Mouse (Mus musculus) neural tube, embryonic 14.5 days (tissue): ENCODE data around the gene Gdpd3. TPM values are rescaled to one million over a fixed set of nuclear protein-coding genes. Genes with fewer than 3 reads are reported as not detected.

Source experiments
- ATAC-seq: fragments of 200-750 bp; cut with Nextera tagmentation; 2 replicates; pipeline ENCODE4 v1.8.0; 2017; ENCODE audit warnings: low read depth, mild to moderate bottlenecking, moderate TSS enrichment, moderate library complexity
- H3K27ac ChIP-seq: fragments of 300-500 bp; sonication (generic); 2 replicates; pipeline ENCODE4 v1.5.1; 2014; ENCODE audit warnings: low read depth, mild to moderate bottlenecking, control low read depth, low read length, moderate library complexity, mixed read lengths
- H3K27me3 ChIP-seq: fragments of 300-500 bp; sonication (generic); 2 replicates; pipeline ENCODE4 v1.6.1; 2014; ENCODE audit warnings: low read length; ENCODE audit not compliant: control insufficient read depth, insufficient read depth
- H3K36me3 ChIP-seq: fragments of 300-500 bp; sonication (generic); 2 replicates; pipeline ENCODE4 v1.6.1; 2014; ENCODE audit warnings: low read length, mixed read lengths; ENCODE audit not compliant: control insufficient read depth, insufficient read depth
- H3K4me1 ChIP-seq: fragments of 300-500 bp; sonication (generic); 2 replicates; pipeline ENCODE4 v1.6.1; 2014; ENCODE audit warnings: low read length; ENCODE audit not compliant: control insufficient read depth, insufficient read depth
- H3K4me2 ChIP-seq: fragments of 300-500 bp; sonication (generic); 2 replicates; pipeline ENCODE4 v1.6.1; 2014; ENCODE audit warnings: mild to moderate bottlenecking, low read depth, low read length, control low read depth
- H3K4me3 ChIP-seq: fragments of 300-500 bp; sonication (generic); 2 replicates; pipeline ENCODE4 v1.5.1; 2014; ENCODE audit warnings: low read depth, low read length, control low read depth, mixed read lengths
- H3K9ac ChIP-seq: fragments of 300-500 bp; sonication (generic); replicated peaks from 2 replicates; pipeline ENCODE4 v1.6.1; 2014; ENCODE audit warnings: low read depth, mild to moderate bottlenecking, control low read depth, low read length, mixed read lengths
- H3K9me3 ChIP-seq: fragments of 300-500 bp; sonication (generic); 2 replicates; pipeline ENCODE4 v1.6.1; 2016; ENCODE audit warnings: low read length; ENCODE audit not compliant: control insufficient read depth
- WGBS: fragments of 180-500 bp; shearing (Covaris S2); extraction: QIAGEN DNeasy Blood & Tissue Kit; methylation state at CpG from one replicate; pipeline ENCODE4 v1.1.7; 2014; 5-methylcytosine and 5-hydroxymethylcytosine counted together
- polyA plus RNA-seq: library from polyadenylated mRNA; unstranded; fragments of >200 nt; fragmentation: Nextera tagmentation; extraction: Ambion mirVana; gene quantifications from 2 replicates; pipeline ENCODE4 v1.2.1, GENCODE M21; 2014

Gdpd3 gene
- polyA plus RNA-seq, 1 experiment from 2014 or later = 1.8 TPM

DNA sequence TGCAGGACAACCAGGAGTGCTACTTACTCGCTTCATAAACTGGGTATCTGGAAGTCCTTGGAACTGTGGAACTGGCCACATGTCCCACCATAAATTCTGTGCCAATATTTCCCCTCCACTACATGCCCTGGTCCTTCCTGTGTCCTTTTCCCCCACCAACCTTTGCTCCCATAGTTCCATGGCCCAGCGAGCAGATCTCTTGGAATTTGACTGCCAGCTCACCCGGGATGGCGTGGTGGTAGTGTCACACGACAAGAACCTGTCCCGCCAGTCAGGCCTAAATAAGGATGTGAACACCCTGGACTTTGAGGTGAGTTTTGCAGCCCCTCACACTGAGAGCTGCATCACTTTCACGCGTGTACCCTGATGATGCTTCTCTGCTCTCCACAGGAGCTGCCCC, 867 bp downstream of the Gdpd3 start:
- Histone ChIP-seq H3K4me2 (no peak overlapping the region), H3K36me3 (peaks cover 19% of the 10 kb centered on the region), H3K27me3 (no peaks in the 10 kb centered on the region), H3K4me3 (no peak overlapping the region), H3K9me3 (no peaks in the 10 kb centered on the region), H3K27ac (no peak overlapping the region), H3K4me1 (peaks cover 3% of the 10 kb centered on the region; the same call in 1 of the 2 replicates), H3K9ac (no peak overlapping the region)
- no peak for ATAC-seq
- 92% methylated on average over 8 of the region's 8 CpGs for WGBS

DNA sequence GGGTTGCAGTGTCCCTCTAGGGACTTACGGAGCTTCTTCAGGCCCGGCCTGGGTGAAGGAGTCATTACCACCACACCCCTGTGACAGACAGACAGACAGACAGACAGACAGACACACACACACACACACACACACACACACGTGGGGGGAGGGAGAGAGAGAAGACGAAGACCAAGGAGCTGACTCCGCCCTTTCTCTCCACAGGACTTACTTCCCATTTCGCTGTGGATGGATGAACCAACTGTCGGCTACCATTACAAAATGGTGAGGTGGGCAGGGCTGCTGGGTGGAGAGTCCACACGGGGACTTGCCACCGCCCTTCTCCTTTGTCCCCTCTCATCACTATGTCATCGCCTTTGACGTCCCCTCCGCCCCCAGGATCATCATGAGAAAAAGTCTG, 4.7 kb downstream of the Gdpd3 start:
- peaks cover 10% of the 10 kb centered on the region for H3K36me3 ChIP-seq
- WGBS = 79% methylated on average over 12 of the region's 12 CpGs
- no peaks in the 10 kb centered on the region for H3K27me3 ChIP-seq
- H3K4me1 ChIP-seq = peaks cover 2% of the 10 kb centered on the region; the same call in 1 of the 2 replicates
- H3K9ac ChIP-seq = no peak overlapping the region
- no peak overlapping the region for H3K4me2 ChIP-seq
- ATAC-seq = no peak
- no peak overlapping the region for H3K4me3 ChIP-seq
- no peaks in the 10 kb centered on the region for H3K9me3 ChIP-seq
- no peak overlapping the region for H3K27ac ChIP-seq

DNA sequence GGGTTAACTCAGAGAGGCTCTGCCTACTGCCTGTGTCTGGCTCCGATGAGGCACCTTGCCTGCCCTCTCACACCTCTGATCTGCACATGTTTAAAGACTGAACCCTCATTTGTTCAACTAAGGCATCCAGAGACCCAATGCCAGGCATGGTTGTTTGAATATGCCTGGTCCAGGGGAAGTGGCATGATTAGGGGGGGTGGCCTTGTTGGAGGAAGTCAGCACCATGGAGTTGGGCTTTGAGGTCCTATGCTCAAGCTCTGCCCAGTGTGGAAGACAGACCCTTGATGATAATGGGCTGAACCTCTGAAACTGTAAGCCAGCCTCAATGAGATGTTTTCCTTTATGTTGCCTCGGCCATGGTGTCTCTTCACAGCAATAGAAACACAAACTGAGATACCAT, 7.2 kb downstream of the Gdpd3 start:
- Histone ChIP-seq H3K27me3 (no peaks in the 10 kb centered on the region), H3K4me1 (peaks cover 20% of the 10 kb centered on the region), H3K4me2 (no peak overlapping the region), H3K27ac (no peak overlapping the region), H3K4me3 (no peak overlapping the region), H3K9me3 (no peaks in the 10 kb centered on the region), H3K36me3 (no peaks in the 10 kb centered on the region; the same call in 1 of the 2 replicates), H3K9ac (no peak overlapping the region)
- ATAC-seq = no peak
- 60% methylated on average over 2 of the region's 2 CpGs for WGBS

DNA sequence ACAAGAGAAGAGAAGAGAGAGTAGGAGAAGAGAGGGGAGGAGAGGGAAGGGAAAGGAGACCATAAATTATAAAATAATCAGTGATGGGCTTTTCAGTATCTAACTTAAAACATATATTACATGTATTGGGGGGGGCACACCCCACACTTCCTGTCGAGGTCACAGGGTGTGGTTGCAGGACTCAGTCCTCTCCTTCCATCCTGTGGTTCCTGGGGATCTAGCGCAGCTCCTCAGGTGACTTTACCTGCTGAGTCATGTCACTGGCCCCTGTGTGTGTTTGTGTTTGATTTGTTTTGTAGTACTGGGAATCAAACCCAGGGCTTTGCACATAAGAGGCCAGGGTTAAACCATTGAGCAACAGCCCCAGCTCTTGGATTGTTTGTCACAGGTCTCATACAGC, 8.3 kb downstream of the Gdpd3 start:
- ATAC-seq = no peak
- H3K27me3 ChIP-seq = no peaks in the 10 kb centered on the region
- no peak overlapping the region for H3K27ac ChIP-seq
- H3K36me3 ChIP-seq = no peaks in the 10 kb centered on the region
- WGBS = 85% methylated on average over 2 of the region's 2 CpGs
- no peaks in the 10 kb centered on the region for H3K9me3 ChIP-seq
- peaks cover 20% of the 10 kb centered on the region for H3K4me1 ChIP-seq
- H3K4me3 ChIP-seq = no peak overlapping the region
- H3K4me2 ChIP-seq = no peak overlapping the region
- H3K9ac ChIP-seq = no peak overlapping the region

GRCm38 (mm10) chr7:126775185-126775977, 9.2 kb downstream of the Gdpd3 start:
- ATAC-seq = no peak

GRCm38 (mm10) chr7:126775978-126776234, 9.8 kb downstream of the Gdpd3 start:
- Histone ChIP-seq H3K36me3 (no peaks in the 10 kb centered on the region), H3K27ac (peak overlapping the region; percentile 69), H3K9me3 (no peaks in the 10 kb centered on the region), H3K27me3 (no peaks in the 10 kb centered on the region), H3K9ac (peak overlapping the region; percentile 92; the same call in 1 of the 2 replicates), H3K4me2 (peak overlapping the region; percentile 88; the same call in 1 of the 2 replicates), H3K4me1 (peaks cover 27% of the 10 kb centered on the region), H3K4me3 (peak overlapping the region; percentile 75)
- ATAC-seq = no peak
- 64% methylated on average over 3 of the region's 3 CpGs for WGBS

More at GRCm38 (mm10) chr7:126775185-126775977, 9.2 kb downstream of the Gdpd3 start:
- Histone ChIP-seq H3K27ac (no peak overlapping the region; the same call in 1 of the 2 replicates), H3K9me3 (no peaks in the 10 kb centered on the region), H3K9ac (no peak overlapping the region), H3K27me3 (no peaks in the 10 kb centered on the region), H3K4me3 (no peak overlapping the region), H3K4me1 (peaks cover 24% of the 10 kb centered on the region), H3K36me3 (no peaks in the 10 kb centered on the region), H3K4me2 (peak overlapping the region; percentile 88; the same call in 1 of the 2 replicates)
- 84% methylated on average over 10 of the region's 10 CpGs for WGBS

DNA sequence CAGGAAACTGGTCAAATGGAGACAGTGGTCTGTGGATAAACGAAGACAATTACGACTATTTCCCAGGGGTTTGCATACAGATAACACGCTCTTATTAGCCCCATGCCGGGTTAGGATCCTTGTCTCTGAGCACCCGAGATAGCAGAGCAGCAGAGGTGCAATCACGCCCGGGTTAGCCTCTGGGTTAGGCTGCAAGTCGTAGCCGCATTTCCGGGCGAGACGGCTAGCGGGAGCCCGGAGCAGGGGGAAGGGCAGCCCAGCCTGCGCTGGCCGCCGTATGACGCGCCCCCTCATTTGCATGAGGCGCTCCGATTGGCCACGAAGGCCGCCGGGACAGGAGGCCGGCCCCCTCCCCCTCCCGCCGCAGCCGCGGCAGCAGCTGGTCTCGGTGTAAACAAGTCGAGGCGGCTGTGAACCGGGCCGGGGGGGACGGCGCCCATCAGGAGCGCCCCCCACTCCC, 10.5 kb downstream of the Gdpd3 start, which contains the start of gene Ypel3:
TSS of gene Ypel3 (plus strand) at position 358 of the 460 bp plus-strand sequence.
- Histone ChIP-seq H3K9me3 (no peaks in the 10 kb centered on the region), H3K4me1 (peaks cover 34% of the 10 kb centered on the region), H3K9ac (peak within 1 kb of the TSS; percentile 92), H3K4me3 (peak within 1 kb of the TSS; percentile 75), H3K36me3 (no peaks in the 10 kb centered on the region), H3K27me3 (no peaks in the 10 kb centered on the region), H3K27ac (peak within 1 kb of the TSS; percentile 69), H3K4me2 (peak within 1 kb of the TSS; percentile 88)
- peak; percentile 88 for ATAC-seq
- under 1% methylated on average over 35 of the region's 37 CpGs for WGBS

DNA sequence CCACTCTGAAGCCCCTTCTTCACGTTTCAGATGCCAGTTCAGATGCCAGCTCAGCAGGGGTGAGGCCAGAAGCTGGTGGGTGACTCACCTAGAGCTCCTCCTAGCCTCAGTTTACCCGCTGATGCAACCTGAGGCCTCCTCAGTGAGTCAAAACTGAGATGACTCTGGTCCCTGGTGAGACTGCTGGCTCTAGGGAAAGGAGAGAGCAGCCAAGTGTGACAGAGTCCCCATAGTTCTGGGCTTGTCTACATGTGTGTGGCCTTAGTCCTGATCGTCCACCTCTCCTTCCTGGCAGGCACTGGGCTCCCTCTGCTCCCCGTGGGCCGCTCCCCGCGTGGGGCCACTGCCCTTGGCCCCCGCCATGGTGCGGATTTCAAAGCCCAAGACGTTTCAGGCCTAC, 11.3 kb downstream of the Gdpd3 start:
- H3K4me3 ChIP-seq = peak overlapping the region; percentile 75
- 53% methylated on average over 9 of the region's 10 CpGs for WGBS

GRCm38 (mm10) chr7:126778147-126778546, 12.0 kb downstream of the Gdpd3 start:
- WGBS = 74% methylated on average over 3 of the region's 3 CpGs
- no peaks in the 10 kb centered on the region for H3K27me3 ChIP-seq
- peaks cover 35% of the 10 kb centered on the region for H3K4me1 ChIP-seq
- H3K4me2 ChIP-seq = peak overlapping the region; percentile 88
- no peaks in the 10 kb centered on the region for H3K9me3 ChIP-seq
- peak overlapping the region; percentile 75; the same call in 1 of the 2 replicates for H3K4me3 ChIP-seq
- ATAC-seq = no peak
- H3K27ac ChIP-seq = no peak overlapping the region
- H3K36me3 ChIP-seq = no peaks in the 10 kb centered on the region; the same call in 1 of the 2 replicates
- H3K9ac ChIP-seq = no peak overlapping the region

More for the DNA sequence above, 11.3 kb downstream of the Gdpd3 start:
- Histone ChIP-seq H3K9me3 (no peaks in the 10 kb centered on the region), H3K36me3 (no peaks in the 10 kb centered on the region), H3K4me1 (peaks cover 35% of the 10 kb centered on the region), H3K9ac (peak overlapping the region; percentile 92), H3K4me2 (peak overlapping the region; percentile 88), H3K27me3 (no peaks in the 10 kb centered on the region), H3K27ac (peak overlapping the region; percentile 69; the same call in 1 of the 2 replicates)
- ATAC-seq = no peak
